Comparison of ENCODE assay signal across 8 mouse cellular contexts in the genomic region with DNA sequence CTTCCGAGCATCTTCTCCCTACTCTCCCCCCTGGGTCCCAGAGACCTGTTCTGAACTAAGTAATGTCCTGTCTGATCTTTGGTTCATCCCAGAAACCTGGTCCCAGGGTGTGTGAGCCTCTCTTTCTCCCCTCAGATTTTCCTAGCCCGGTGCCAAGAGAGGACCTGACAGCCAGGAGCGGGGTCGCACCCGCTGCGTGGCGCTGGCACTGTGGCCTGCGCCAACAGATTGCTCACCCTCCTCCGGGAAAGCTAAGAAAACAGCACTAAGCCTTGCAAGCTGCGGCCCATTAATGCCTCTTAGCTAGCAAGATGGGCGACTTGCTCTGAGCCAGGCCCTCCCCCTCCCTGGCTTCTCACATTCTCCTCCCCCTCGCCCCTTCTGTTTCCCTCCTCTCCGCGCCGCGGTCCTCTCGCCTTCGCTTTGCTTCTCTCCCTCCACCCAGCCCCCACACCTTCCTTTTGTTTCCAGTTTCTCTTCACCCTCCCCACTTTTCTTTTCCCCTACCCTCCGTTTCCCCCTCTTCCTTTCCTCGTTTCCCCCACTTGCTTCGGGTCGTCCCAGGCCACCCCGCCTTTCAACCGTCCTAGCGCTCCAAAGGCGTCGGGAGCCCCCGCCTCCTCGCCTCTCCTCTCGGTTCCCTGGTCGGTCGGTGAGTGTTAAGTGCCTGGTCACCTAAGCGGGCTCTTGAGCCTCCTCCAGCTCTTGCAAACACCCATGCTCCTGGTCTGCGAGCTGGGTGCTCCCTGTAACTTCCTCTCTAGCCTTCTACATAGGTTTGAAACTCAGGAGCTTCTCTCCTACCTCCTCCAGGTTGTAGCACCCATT. TPM values are rescaled to one million over a fixed set of nuclear protein-coding genes. Genes with fewer than 3 reads are reported as not detected.
A peak's percentile ranks its signal among the peaks of the same experiment; 100 is the strongest.
DNase-seq lines count a peak whose midpoint lies in the region; ATAC-seq and TF ChIP-seq lines count a peak whose summit lies in the region.

No protein-coding gene starts in this region.

- H3K9ac ChIP-seq in heart, embryonic 16.5 days (ENCODE audit: low read length) = peak overlapping the region; percentile 3; the same call in 1 of the 2 replicates

- no peak for TF ChIP-seq CTCF in spleen, adult 2 months (IDR thresholded peaks at IDR 0.05; ENCODE audit: extremely low read depth, insufficient read depth, insufficient read length, insufficient replicate concordance)

- TF ChIP-seq POLR2A in spleen, adult 2 months (IDR thresholded peaks at IDR 0.05; ENCODE audit: low read depth, low read length) = no peak

- intact Hi-C loops in left cerebral cortex, postnatal 4 days (cut with DNase I) = loop anchor here (5.0 kb wide), 1 partner anchor 610 kb away; a partner anchor contains a TSS

- H3K4me1 ChIP-seq in spleen, adult 2 months (ENCODE audit: control insufficient read depth, insufficient read depth, insufficient read length) = no peaks in the 10 kb centered on the region
- H3K4me1 ChIP-seq in heart, embryonic 16.5 days (ENCODE audit: control insufficient read depth, insufficient read depth, low read length) = peaks cover 13% of the 10 kb centered on the region

- peak overlapping the region; percentile 62 for H3K4me2 ChIP-seq in heart, embryonic 16.5 days (ENCODE audit: low read depth, low read length)

- peaks cover 36% of the 10 kb centered on the region for H3K27me3 ChIP-seq in spleen, adult 2 months (ENCODE audit: control insufficient read depth, insufficient read depth, low read length)
- peaks cover 82% of the 10 kb centered on the region for H3K27me3 ChIP-seq in heart, embryonic 16.5 days (ENCODE audit: control insufficient read depth, insufficient read depth, low read length)

- H3K4me3 ChIP-seq in spleen, adult 2 months (ENCODE audit: extremely low read depth, insufficient read depth, insufficient read length) = peak overlapping the region; percentile 14; the same call in 1 of the 2 replicates
- H3K4me3 ChIP-seq in heart, embryonic 16.5 days (ENCODE audit: low read length) = peak overlapping the region; percentile 47

- no peak for ATAC-seq in heart, embryonic 16.5 days (replicated peaks; ENCODE audit: extremely low read depth, insufficient read depth, low FRiP score)

- DNase-seq in spleen, adult 2 months (ENCODE audit: low read depth in 1 of 2, low spot score in 2 of 2) = no peak
- DNase-seq in spleen, adult 12 weeks (ENCODE audit: low spot score) = no peak
- peak; percentile 86 to 89 for DNase-seq in cerebellum, postnatal 14 days
- peak; percentile 90 for DNase-seq in left cerebral cortex, postnatal 4 days
- peak; percentile 72 for DNase-seq in neural tube, embryonic 10.5 days (ENCODE audit: extremely low spot score, low spot score)
- DNase-seq in MN1 (ENCODE audit: low spot score) = no peak
- DNase-seq in spleen, adult 18-20 months = no peak

- 4% methylated on average over 34 of the region's 34 CpGs for WGBS in spleen, adult 2 months
- WGBS in heart, embryonic 16.5 days = under 1% methylated on average over 34 of the region's 34 CpGs

- no peak overlapping the region for H3K27ac ChIP-seq in spleen, adult 2 months (ENCODE audit: insufficient read depth, low read length)
- no peak overlapping the region for H3K27ac ChIP-seq in heart, embryonic 16.5 days (ENCODE audit: low read length)

- no peaks in the 10 kb centered on the region for H3K36me3 ChIP-seq in spleen, adult 2 months (ENCODE audit: control insufficient read depth, insufficient read depth, low read length)
- no peaks in the 10 kb centered on the region for H3K36me3 ChIP-seq in heart, embryonic 16.5 days (ENCODE audit: control insufficient read depth, insufficient read depth)

- H3K9me3 ChIP-seq in heart, embryonic 16.5 days (replicated peaks; ENCODE audit: control insufficient read depth, low read length) = no peaks in the 10 kb centered on the region; the same call in 1 of the 2 replicates

RNA-seq across cellular contexts. Expression of a gene that starts 7.8 kb away (rescaled TPM):
- polyA plus RNA-seq in spleen, adult 2 months (2012; rRNA removed) = 0.57 and 1.4 TPM in 2 replicates
- polyA plus RNA-seq in heart, embryonic 16.5 days (2015; fragmentation: Nextera tagmentation; extraction: Ambion mirVana) = 2.6 and 2.8 TPM in 2 replicates
- total RNA-seq in left cerebral cortex, postnatal 4 days (2021) = 10 to 100 TPM; 22.6 to 29.6 TPM

Comparison
In these comparisons a context has a peak if more than half of its experiments do, and no peak if none do; other contexts are left out.
1. DNase-seq: peak in cerebellum, postnatal 14 days (2 of 2), left cerebral cortex, postnatal 4 days (single experiment) and neural tube, embryonic 10.5 days (single experiment); none in spleen, adult 2 months (0 of 2), spleen, adult 12 weeks (single experiment), MN1 (single experiment) and spleen, adult 18-20 months (0 of 2).